ENCODE assay signal across 14 mouse cellular contexts in genomic region chr9:14872181-14872930, GRCm38 (mm10). TPM values are rescaled to one million over a fixed set of nuclear protein-coding genes. Genes with fewer than 3 reads are reported as not detected.
DNase-seq lines count a peak whose midpoint lies in the region; ATAC-seq lines count a peak whose summit lies in the region.
"Had no signal": no experiment of that assay in that cellular context is flagged by ENCODE, and none has a peak within 500 bp of the region (broad histone marks: within the 10 kb centered on the region; RNA-seq: fewer than 3 reads in every experiment).

No protein-coding gene starts in this region.

- ATAC-seq in forebrain, embryonic 14.5 days = peak; percentile 81

- WGBS in forebrain, embryonic 14.5 days = 21% methylated on average over 17 of the region's 17 CpGs

- no peak overlapping the region for H3K9ac ChIP-seq in forebrain, embryonic 14.5 days (ENCODE audit: low read length)

- H3K4me3 ChIP-seq in forebrain, embryonic 14.5 days (ENCODE audit: low read depth, low read length) = no peak overlapping the region

- no peaks in the 10 kb centered on the region; the same call in 1 of the 2 replicates for H3K4me1 ChIP-seq in forebrain, embryonic 14.5 days (ENCODE audit: control insufficient read depth, insufficient read depth, low read length)

- no peaks in the 10 kb centered on the region for H3K27me3 ChIP-seq in forebrain, embryonic 14.5 days (replicated peaks; ENCODE audit: control insufficient read depth, insufficient read depth, low read length)

- H3K36me3 ChIP-seq in forebrain, embryonic 14.5 days (ENCODE audit: control insufficient read depth, insufficient read depth, low read length) = no peaks in the 10 kb centered on the region

- DNase-seq in thymus, postnatal 4 days = peak; percentile 11
- DNase-seq in thymus, postnatal 25 days = no peak
- DNase-seq in forebrain, embryonic 14.5 days (ENCODE audit: low spot score) = peak; percentile 34
- DNase-seq in mesoderm, embryonic 11.5 days (ENCODE audit: low read depth, low spot score) = peak; percentile 51
- DNase-seq in layer of hippocampus, adult 18-20 months (ENCODE audit: low spot score in 2 of 2) = no peak
- DNase-seq in spleen, postnatal 10 days (ENCODE audit: low spot score in 2 of 2) = no peak
- no peak for DNase-seq in layer of hippocampus, adult 9-10 months (ENCODE audit: low spot score)
- no peak for DNase-seq in thymus, postnatal 10 days (ENCODE audit: low spot score in 2 of 2)
- DNase-seq: cerebellum, adult 11-12 months; heart, postnatal 36 days; liver; lung, postnatal 4 days; thymus, postnatal 36 days had no signal

- H3K27ac ChIP-seq in forebrain, embryonic 14.5 days (ENCODE audit: low read depth, low read length) = no peak overlapping the region

- no peaks in the 10 kb centered on the region for H3K9me3 ChIP-seq in forebrain, embryonic 14.5 days (replicated peaks; ENCODE audit: control insufficient read depth, low read length)

- H3K4me2 ChIP-seq in forebrain, embryonic 14.5 days (ENCODE audit: low read length) = no peak overlapping the region

RNA-seq across cellular contexts. Expression of gene Gpr83, which starts 12.3 kb away (rescaled TPM):
- polyA plus RNA-seq in forebrain, embryonic 14.5 days (2014; fragmentation: Nextera tagmentation; extraction: Ambion mirVana) = 0.72 and 1.7 TPM in 2 replicates
- total RNA-seq in layer of hippocampus, adult 18-20 months (2021) = 10 to 100 TPM; 13.5 to 16.2 TPM
- total RNA-seq: heart, postnatal 36 days had no signal

RNA-seq across cellular contexts. Expression of gene Izumo1r, which starts 31.4 kb away (rescaled TPM):
- not detected in 2 replicates for polyA plus RNA-seq in forebrain, embryonic 14.5 days (2014; fragmentation: Nextera tagmentation; extraction: Ambion mirVana)
- not detected for total RNA-seq in layer of hippocampus, adult 18-20 months (2021)
- total RNA-seq: heart, postnatal 36 days; layer of hippocampus, adult 8-10 months had no signal

Comparison
In these comparisons a context has a peak if more than half of its experiments do, and no peak if none do; other contexts are left out.
1. DNase-seq: peak in thymus, postnatal 4 days (single experiment), forebrain, embryonic 14.5 days (single experiment) and mesoderm, embryonic 11.5 days (single experiment); none in thymus, postnatal 25 days (single experiment), layer of hippocampus, adult 18-20 months (0 of 2), spleen, postnatal 10 days (0 of 2), layer of hippocampus, adult 9-10 months (single experiment) and thymus, postnatal 10 days (0 of 2).